Mouse (Mus musculus): Measurements from ENCODE around the gene Anks1.

DNA sequence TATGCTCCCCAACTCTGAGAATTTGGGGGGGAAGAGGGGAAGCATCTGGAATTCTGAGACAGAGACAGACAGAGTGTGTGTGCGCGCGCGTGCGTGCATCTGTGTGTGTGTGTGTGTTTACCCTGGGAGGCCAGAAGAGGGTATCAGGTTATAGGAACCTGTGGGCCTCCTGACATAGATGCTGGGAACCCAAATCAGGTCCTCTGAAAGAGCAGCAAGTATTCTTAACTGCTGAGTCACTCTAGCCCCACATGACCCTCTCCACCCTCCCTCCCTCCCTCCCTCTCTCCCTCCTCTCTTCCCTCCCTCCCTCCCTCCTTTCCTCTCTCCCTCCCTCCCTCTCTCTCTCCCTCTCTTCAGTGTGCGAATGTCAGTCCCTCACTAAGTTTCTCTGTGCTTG is 179.6 kb downstream of the Anks1 start:
- TF ChIP-seq GATA1 (IDR thresholded peaks at IDR 0.05; ENCODE audit: borderline replicate concordance, low read length): no peak
- no peak for TF ChIP-seq FLI1 (IDR thresholded peaks at IDR 0.05; ENCODE audit: low read length)

Data from megakaryocyte, embryonic 14.5 days (primary cell).